Mouse (Mus musculus) kidney, embryonic 15.5 days (tissue): ENCODE data around the gene Mob3c. TPM values are rescaled to one million over a fixed set of nuclear protein-coding genes. Genes with fewer than 3 reads are reported as not detected.

ENCODE experiments used
- ATAC-seq: fragments of 200-750 bp; cut with Nextera tagmentation; replicated peaks from 2 replicates; pipeline ENCODE4 v1.8.0; 2017; ENCODE audit warnings: moderate TSS enrichment; ENCODE audit not compliant: low FRiP score
- H3K27ac ChIP-seq: fragments of 300-500 bp; sonication (generic); 2 replicates; pipeline ENCODE4 v1.5.1; 2015; ENCODE audit warnings: mild to moderate bottlenecking, inconsistent platforms
- H3K27me3 ChIP-seq: fragments of 300-500 bp; sonication (generic); 2 replicates; pipeline ENCODE4 v1.6.1; 2015; ENCODE audit warnings: inconsistent platforms
- H3K36me3 ChIP-seq: fragments of 300-500 bp; sonication (generic); 2 replicates; pipeline ENCODE4 v1.6.1; 2015; ENCODE audit warnings: inconsistent platforms
- H3K4me1 ChIP-seq: fragments of 300-500 bp; sonication (generic); 2 replicates; pipeline ENCODE4 v1.6.1; 2015; ENCODE audit warnings: inconsistent platforms
- H3K4me2 ChIP-seq: fragments of 300-500 bp; sonication (generic); 2 replicates; pipeline ENCODE4 v1.6.1; 2015; ENCODE audit warnings: moderate library complexity, mild to moderate bottlenecking, inconsistent platforms
- H3K4me3 ChIP-seq: fragments of 300-500 bp; sonication (generic); replicated peaks from 2 replicates; pipeline ENCODE4 v1.5.1; 2015; ENCODE audit warnings: mild to moderate bottlenecking, inconsistent platforms
- H3K9ac ChIP-seq: fragments of 300-500 bp; sonication (generic); 2 replicates; pipeline ENCODE4 v1.6.1; 2015; ENCODE audit warnings: mild to moderate bottlenecking, inconsistent platforms
- H3K9me3 ChIP-seq: fragments of 300-500 bp; sonication (generic); replicated peaks from 2 replicates; pipeline ENCODE4 v1.6.1; 2016; ENCODE audit warnings: inconsistent platforms
- WGBS: fragments of 180-500 bp; shearing (Covaris S2); methylation state at CpG from one replicate; pipeline ENCODE4 v1.1.7; 2015; ENCODE audit warnings: mixed read lengths; 5-methylcytosine and 5-hydroxymethylcytosine counted together
- polyA plus RNA-seq: library from polyadenylated mRNA; unstranded; fragments of >200 nt; fragmentation: Nextera tagmentation; extraction: Ambion mirVana; gene quantifications from 2 replicates; pipeline ENCODE4 v1.2.1, GENCODE M21; 2015

The Mob3c gene
- polyA plus RNA-seq, 1 experiment from 2014 or later = 14.6 TPM

DNA sequence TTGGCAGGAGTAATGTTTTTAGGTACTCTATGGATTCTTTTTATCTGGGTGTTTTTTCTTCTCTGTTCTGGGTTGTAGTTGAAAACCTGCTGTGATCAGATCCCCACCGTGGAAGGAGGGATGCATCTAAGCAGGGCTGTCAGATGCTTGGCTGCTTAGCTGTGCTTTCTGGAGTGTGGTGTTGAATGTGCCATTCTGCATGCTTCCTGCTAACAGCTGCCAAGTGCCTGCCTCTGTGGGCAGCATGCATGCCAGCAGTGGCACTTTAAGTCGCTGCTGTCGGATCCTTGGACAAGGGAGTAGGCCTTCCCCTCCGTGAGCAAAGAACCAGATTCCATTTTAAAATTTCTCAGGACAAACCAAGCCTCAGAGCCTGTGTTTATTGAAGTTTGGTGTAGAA lies 27.7 kb downstream of the Mob3c start:
- Histone ChIP-seq H3K27ac (no peak overlapping the region), H3K9me3 (no peaks in the 10 kb centered on the region), H3K36me3 (peaks cover 44% of the 10 kb centered on the region), H3K27me3 (no peaks in the 10 kb centered on the region), H3K4me1 (0 out of 2 replicates have a peak, but pooled peaks cover 3% of the 10 kb centered on the region), H3K4me2 (no peak overlapping the region), H3K4me3 (no peak overlapping the region), H3K9ac (no peak overlapping the region)
- ATAC-seq = no peak
- WGBS = 73% methylated on average over 4 of the region's 4 CpGs

DNA sequence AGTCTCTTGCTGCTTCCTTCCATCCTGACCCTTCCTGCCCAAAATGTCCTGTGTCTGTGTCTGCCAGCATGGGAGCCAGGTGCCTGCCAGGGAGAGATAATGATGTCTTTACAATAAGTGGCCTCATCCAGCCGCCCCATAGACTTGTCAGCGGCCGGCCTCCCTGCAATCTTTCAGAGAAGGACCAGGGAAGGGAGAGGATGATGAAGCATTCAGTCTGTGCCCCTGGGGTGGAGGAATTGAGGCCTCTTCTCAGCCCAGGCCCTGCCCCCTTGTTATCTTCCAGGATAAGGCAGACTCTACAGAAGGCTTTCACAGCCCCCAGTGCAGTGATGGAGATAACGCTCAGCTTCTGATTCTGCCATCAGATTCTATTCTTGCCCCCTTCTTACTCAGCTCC lies 28.4 kb downstream of the Mob3c start:
- Histone ChIP-seq H3K36me3 (peaks cover 45% of the 10 kb centered on the region), H3K27me3 (no peaks in the 10 kb centered on the region), H3K4me1 (0 out of 2 replicates have a peak, but pooled peaks cover 3% of the 10 kb centered on the region), H3K9ac (no peak overlapping the region), H3K27ac (no peak overlapping the region), H3K4me3 (no peak overlapping the region), H3K9me3 (no peaks in the 10 kb centered on the region), H3K4me2 (no peak overlapping the region)
- 82% methylated on average over 4 of the region's 4 CpGs for WGBS
- no peak; the same call in 1 of the 2 replicates for ATAC-seq

DNA sequence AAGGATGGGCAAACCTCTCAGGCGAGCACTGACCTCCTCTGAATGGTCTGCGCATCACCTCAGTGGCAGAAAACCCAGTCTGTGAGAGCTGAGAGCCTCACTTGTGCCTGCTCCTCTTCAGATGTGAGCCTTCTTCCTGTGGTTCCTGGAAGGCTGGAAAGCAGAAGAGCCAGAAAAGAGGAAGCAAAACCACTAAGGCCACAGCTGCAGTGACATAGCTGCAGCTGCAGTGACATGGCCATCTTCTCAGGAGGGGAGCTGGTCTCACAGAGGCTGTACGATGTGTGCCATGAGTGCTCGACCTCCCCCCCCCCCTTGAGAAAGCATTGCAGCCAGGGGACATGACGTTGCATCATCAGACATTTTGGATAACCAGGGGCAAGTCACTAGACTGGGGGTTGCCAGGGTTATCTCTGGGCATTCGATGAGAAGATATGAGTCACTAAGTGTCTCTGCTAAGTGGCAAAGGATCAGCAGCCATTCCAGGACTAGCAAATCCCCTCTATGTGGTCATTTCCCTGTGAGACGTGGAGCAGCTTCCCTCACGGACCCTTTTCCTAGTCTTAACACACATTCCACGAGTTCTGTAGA lies 29.5 kb downstream of the Mob3c start:
- H3K36me3 ChIP-seq = peaks cover 49% of the 10 kb centered on the region
- no peak overlapping the region for H3K9ac ChIP-seq
- no peaks in the 10 kb centered on the region for H3K27me3 ChIP-seq
- no peaks in the 10 kb centered on the region for H3K9me3 ChIP-seq
- ATAC-seq = no peak
- H3K27ac ChIP-seq = no peak overlapping the region
- H3K4me2 ChIP-seq = no peak overlapping the region
- H3K4me3 ChIP-seq = no peak overlapping the region
- 0 out of 2 replicates have a peak, but pooled peaks cover 3% of the 10 kb centered on the region for H3K4me1 ChIP-seq
- 86% methylated on average over 9 of the region's 9 CpGs for WGBS

DNA sequence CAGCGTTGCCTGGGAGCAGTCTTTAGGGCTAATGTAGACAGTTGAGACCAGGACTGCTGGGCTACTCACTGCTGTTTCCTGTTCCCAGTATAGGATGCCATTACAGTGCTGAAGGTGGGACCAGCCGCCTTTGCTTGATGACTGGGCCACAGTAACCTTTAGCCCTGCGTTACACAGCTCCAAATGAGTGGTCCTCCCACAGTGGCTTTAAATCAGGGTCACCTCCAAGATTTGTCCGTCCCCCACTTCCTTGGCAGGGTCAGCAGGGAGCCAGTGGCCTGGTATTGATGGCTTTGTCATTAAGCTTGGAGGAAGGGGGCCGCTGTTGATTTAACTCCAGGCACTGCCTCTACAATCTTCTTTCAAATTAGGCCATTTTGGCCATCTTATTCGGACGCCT lies 35.5 kb downstream of the Mob3c start:
- Histone ChIP-seq H3K27ac (no peak overlapping the region), H3K4me1 (peaks cover 7% of the 10 kb centered on the region; the same call in 1 of the 2 replicates), H3K4me3 (no peak overlapping the region), H3K9me3 (no peaks in the 10 kb centered on the region), H3K36me3 (peaks cover 50% of the 10 kb centered on the region), H3K27me3 (no peaks in the 10 kb centered on the region), H3K4me2 (no peak overlapping the region), H3K9ac (no peak overlapping the region)
- 41% methylated on average over 7 of the region's 7 CpGs for WGBS
- ATAC-seq = no peak

DNA sequence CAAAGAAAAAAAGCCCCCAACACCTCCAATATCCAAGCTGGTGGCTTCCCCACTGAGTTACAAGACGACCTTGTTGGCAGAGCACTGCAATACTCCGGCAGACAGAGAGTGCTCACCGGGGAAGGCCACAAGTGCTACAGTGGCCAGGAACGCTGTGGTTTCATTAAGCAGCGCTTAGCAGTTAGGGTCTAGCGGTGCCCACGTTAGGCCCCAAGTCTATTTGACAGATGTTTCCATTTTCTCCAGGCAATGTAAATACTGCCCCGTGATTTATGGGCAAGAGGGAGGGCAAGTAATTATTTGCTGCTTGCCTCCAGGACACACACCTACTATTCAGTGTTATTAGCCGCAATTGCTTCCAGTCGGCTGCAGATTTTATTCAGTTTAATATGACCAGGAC lies 36.0 kb downstream of the Mob3c start:
- Histone ChIP-seq H3K27ac (no peak overlapping the region), H3K4me2 (no peak overlapping the region), H3K9me3 (no peaks in the 10 kb centered on the region), H3K9ac (no peak overlapping the region), H3K4me3 (no peak overlapping the region), H3K36me3 (peaks cover 50% of the 10 kb centered on the region), H3K27me3 (no peaks in the 10 kb centered on the region), H3K4me1 (peaks cover 8% of the 10 kb centered on the region; the same call in 1 of the 2 replicates)
- no peak for ATAC-seq
- WGBS = 17% methylated on average over 10 of the region's 10 CpGs

DNA sequence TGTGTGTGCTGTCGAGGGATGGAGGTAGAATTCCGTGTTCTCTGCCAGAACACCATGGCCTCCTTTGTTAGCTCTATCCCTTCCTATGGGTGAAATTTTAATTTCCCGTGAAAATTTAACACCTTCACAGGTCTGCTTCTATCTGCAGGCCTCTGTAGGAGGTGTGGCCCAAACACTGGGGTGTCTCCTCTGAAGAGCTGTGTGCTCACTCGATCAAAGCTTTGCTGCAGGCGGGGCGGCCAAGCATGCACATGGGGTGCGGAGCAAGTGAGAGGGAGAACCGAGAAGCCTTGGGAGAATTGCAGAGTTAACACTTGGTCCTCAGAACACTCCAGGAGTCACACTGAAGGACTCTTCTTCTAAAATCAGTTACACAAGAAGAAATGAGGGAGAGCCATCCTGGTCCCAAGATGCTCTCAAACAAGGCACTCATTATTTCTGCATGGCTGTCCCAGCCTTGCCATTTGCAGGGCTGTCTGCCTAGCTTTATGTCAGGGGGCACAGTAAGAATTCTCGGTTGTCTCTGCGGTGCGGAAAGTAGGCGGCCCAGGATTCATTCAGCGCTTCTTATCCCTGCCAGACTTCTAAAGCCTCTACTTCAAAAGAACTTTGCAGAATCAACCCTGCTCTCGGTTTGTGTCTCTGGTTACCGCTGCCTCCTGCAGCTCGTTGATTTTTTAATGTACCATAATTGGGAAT lies 41.8 kb downstream of the Mob3c start:
- Histone ChIP-seq H3K27me3 (no peaks in the 10 kb centered on the region), H3K9me3 (no peaks in the 10 kb centered on the region), H3K9ac (no peak overlapping the region), H3K4me1 (peaks cover 8% of the 10 kb centered on the region), H3K4me2 (no peak overlapping the region), H3K4me3 (no peak overlapping the region), H3K27ac (no peak overlapping the region), H3K36me3 (peaks cover 43% of the 10 kb centered on the region)
- ATAC-seq = no peak
- 30% methylated on average over 16 of the region's 16 CpGs for WGBS

- 74% methylated on average over 3 of the region's 3 CpGs for WGBS
- Histone ChIP-seq H3K4me3 (no peak overlapping the region), H3K4me2 (no peak overlapping the region), H3K9me3 (no peaks in the 10 kb centered on the region), H3K27ac (no peak overlapping the region), H3K36me3 (peaks cover 41% of the 10 kb centered on the region), H3K27me3 (0 out of 2 replicates have a peak, but pooled peaks cover 8% of the 10 kb centered on the region), H3K9ac (no peak overlapping the region), H3K4me1 (peaks cover 14% of the 10 kb centered on the region)
- no peak for ATAC-seq
These were observed 45.3 kb downstream of the Mob3c start for GRCm38 (mm10) chr4:115873231-115873630.

- Histone ChIP-seq H3K4me3 (no peak overlapping the region), H3K27ac (no peak overlapping the region), H3K4me1 (peaks cover 9% of the 10 kb centered on the region), H3K27me3 (0 out of 2 replicates have a peak, but pooled peaks cover 15% of the 10 kb centered on the region), H3K36me3 (peaks cover 21% of the 10 kb centered on the region), H3K9me3 (no peaks in the 10 kb centered on the region), H3K4me2 (peak overlapping the region; percentile 32), H3K9ac (no peak overlapping the region)
- WGBS = 4% methylated on average over 11 of the region's 11 CpGs
- ATAC-seq = no peak
These were observed 50.4 kb downstream of the Mob3c start for GRCm38 (mm10) chr4:115878216-115878678.

GRCm38 (mm10) chr4:115878828-115879227 lies 50.9 kb downstream of the Mob3c start:
- no peak for ATAC-seq
- H3K9me3 ChIP-seq = no peaks in the 10 kb centered on the region
- H3K4me3 ChIP-seq = no peak overlapping the region
- peaks cover 15% of the 10 kb centered on the region for H3K36me3 ChIP-seq
- H3K4me2 ChIP-seq = no peak overlapping the region
- no peak overlapping the region for H3K9ac ChIP-seq
- H3K27me3 ChIP-seq = 0 out of 2 replicates have a peak, but pooled peaks cover 15% of the 10 kb centered on the region
- no peak overlapping the region for H3K27ac ChIP-seq
- 52% methylated on average over 9 of the region's 9 CpGs for WGBS
- H3K4me1 ChIP-seq = peaks cover 9% of the 10 kb centered on the region

- no peaks in the 10 kb centered on the region for H3K9me3 ChIP-seq
- WGBS = 26% methylated on average over 1 of the region's 1 CpGs
- H3K4me3 ChIP-seq = no peak overlapping the region
- H3K27me3 ChIP-seq = 0 out of 2 replicates have a peak, but pooled peaks cover 15% of the 10 kb centered on the region
- no peak overlapping the region for H3K4me2 ChIP-seq
- ATAC-seq = no peak
- peaks cover 9% of the 10 kb centered on the region for H3K4me1 ChIP-seq
- H3K27ac ChIP-seq = no peak overlapping the region
- H3K9ac ChIP-seq = no peak overlapping the region
- no peaks in the 10 kb centered on the region for H3K36me3 ChIP-seq
These were observed 53.3 kb downstream of the Mob3c start for GRCm38 (mm10) chr4:115881183-115881582.

- no peak for ATAC-seq
- no peak overlapping the region for H3K4me3 ChIP-seq
- 53% methylated on average over 4 of the region's 4 CpGs for whole genome bisulfite sequencing
- no peak overlapping the region for H3K9ac ChIP-seq
- H3K27me3 ChIP-seq = 0 out of 2 replicates have a peak, but pooled peaks cover 18% of the 10 kb centered on the region
- H3K27ac ChIP-seq = no peak overlapping the region
- no peaks in the 10 kb centered on the region for H3K9me3 ChIP-seq
- H3K4me1 ChIP-seq = peaks cover 9% of the 10 kb centered on the region
- H3K36me3 ChIP-seq = no peaks in the 10 kb centered on the region
- H3K4me2 ChIP-seq = no peak overlapping the region
These were observed 54.3 kb downstream of the Mob3c start for GRCm38 (mm10) chr4:115882195-115882594.

DNA sequence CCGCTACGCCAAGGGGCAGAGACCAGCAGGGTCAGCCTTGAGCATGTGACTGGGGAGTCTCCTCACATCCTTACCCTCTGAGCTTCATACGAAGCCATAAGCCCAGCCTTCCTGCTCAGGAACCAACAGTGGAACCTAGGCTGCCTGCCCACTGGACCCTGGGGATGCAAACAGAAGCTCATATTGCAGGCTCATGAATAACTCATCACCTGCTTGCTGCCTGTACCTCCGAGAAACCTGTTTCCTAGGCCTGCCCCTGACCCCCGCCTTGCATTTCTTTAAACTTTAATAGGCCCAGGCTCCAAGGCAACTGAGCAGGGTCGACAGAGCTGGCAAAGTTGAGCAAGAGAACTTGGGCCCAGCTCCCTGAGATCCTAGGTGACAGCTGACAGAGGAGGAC lies 56.1 kb downstream of the Mob3c start, which contains the start of gene Kncn:
Gene Kncn (plus strand): TSS at position 379 of the 400 bp plus-strand sequence.
- H3K4me1 ChIP-seq = no peaks in the 10 kb centered on the region
- no peak within 1 kb of the TSS for H3K4me2 ChIP-seq
- no peak within 1 kb of the TSS for H3K4me3 ChIP-seq
- H3K27me3 ChIP-seq = peaks cover 17% of the 10 kb centered on the region; the same call in 1 of the 2 replicates
- no peak within 1 kb of the TSS for H3K27ac ChIP-seq
- no peaks in the 10 kb centered on the region for H3K36me3 ChIP-seq
- no peaks in the 10 kb centered on the region for H3K9me3 ChIP-seq
- no peak within 1 kb of the TSS for H3K9ac ChIP-seq
- WGBS = 65% methylated on average over 6 of the region's 6 CpGs
- ATAC-seq = 0 out of 2 replicates have a peak, but pooled peaks have one; percentile 40
